In the genomic region with DNA sequence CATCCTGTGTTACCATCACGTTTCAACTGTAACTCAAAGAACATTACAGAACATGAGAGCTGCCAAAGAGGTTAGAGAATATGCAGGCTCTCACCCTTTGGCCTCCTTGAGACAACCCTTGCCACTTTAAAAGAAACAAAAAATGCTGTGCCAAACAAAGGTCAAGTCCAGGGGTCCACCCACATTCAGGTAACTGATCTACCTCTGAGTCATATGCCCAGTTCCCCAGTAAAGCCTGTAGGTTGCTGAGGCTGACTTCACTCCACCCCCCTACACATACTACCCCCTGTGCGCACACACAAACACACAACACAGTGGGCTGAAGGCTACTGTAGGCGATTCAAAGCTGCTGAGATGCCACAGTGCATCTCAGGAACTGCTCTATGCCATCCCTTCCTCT, we compare ENCODE assay signal across 9 mouse cellular contexts. TPM values are rescaled to one million over a fixed set of nuclear protein-coding genes. Genes with fewer than 3 reads are reported as not detected.
DNase-seq lines count a peak whose midpoint lies in the region; ATAC-seq and TF ChIP-seq lines count a peak whose summit lies in the region.
"Had no signal": no experiment of that assay in that cellular context is flagged by ENCODE, and none has a peak within 500 bp of the region (broad histone marks: within the 10 kb centered on the region; RNA-seq: fewer than 3 reads in every experiment).

No protein-coding gene starts in this region.

- peaks cover 14% of the 10 kb centered on the region for H3K4me1 ChIP-seq in liver, embryonic 11.5 days (replicated peaks; ENCODE audit: control insufficient read depth, insufficient read depth, low read length)
- 0 out of 2 replicates have a peak, but pooled peaks cover 7% of the 10 kb centered on the region for H3K4me1 ChIP-seq in embryonic fibroblast, embryonic 13.5 days (ENCODE audit: control insufficient read depth, insufficient read depth, low read length)
- H3K4me1 ChIP-seq in kidney, postnatal 0 days (replicated peaks; ENCODE audit: insufficient read depth, low read length) = peaks cover 9% of the 10 kb centered on the region
- peaks cover 26% of the 10 kb centered on the region for H3K4me1 ChIP-seq in neural tube, embryonic 13.5 days (replicated peaks)

- WGBS in liver, embryonic 11.5 days = 93% methylated on average over 3 of the region's 3 CpGs
- 79% methylated on average over 3 of the region's 3 CpGs for WGBS in kidney, postnatal 0 days
- WGBS in neural tube, embryonic 13.5 days = 90% methylated on average over 3 of the region's 3 CpGs

- ATAC-seq in liver, embryonic 11.5 days (replicated peaks; ENCODE audit: low FRiP score) = no peak
- ATAC-seq in kidney, postnatal 0 days (replicated peaks; ENCODE audit: low FRiP score, low read depth) = peak; percentile 54
- ATAC-seq in neural tube, embryonic 13.5 days (ENCODE audit: low read depth) = no peak

- H3K27ac ChIP-seq in liver, embryonic 11.5 days (ENCODE audit: low read depth, low read length) = no peak overlapping the region
- no peak overlapping the region for H3K27ac ChIP-seq in embryonic fibroblast, embryonic 13.5 days (ENCODE audit: insufficient read depth, low read length)
- no peak overlapping the region for H3K27ac ChIP-seq in kidney, postnatal 0 days
- H3K27ac ChIP-seq in neural tube, embryonic 13.5 days (replicated peaks) = no peak overlapping the region

- no peak for DNase-seq in liver, embryonic 11.5 days (ENCODE audit: low spot score)
- DNase-seq in liver = no peak
- DNase-seq in kidney, postnatal 0 days (ENCODE audit: low spot score) = no peak
- DNase-seq in thymus, adult 18-20 months = no peak
- DNase-seq in frontal cortex, postnatal 14 days (ENCODE audit: low spot score in 2 of 2) = no peak
- no peak for DNase-seq in right cerebral cortex, postnatal 25 days
- DNase-seq: cerebellum, adult 8-10 months had no signal

- no peaks in the 10 kb centered on the region for H3K9me3 ChIP-seq in liver, embryonic 11.5 days (ENCODE audit: control insufficient read depth, low read length)
- no peaks in the 10 kb centered on the region for H3K9me3 ChIP-seq in kidney, postnatal 0 days (replicated peaks; ENCODE audit: low read length)
- no peaks in the 10 kb centered on the region for H3K9me3 ChIP-seq in neural tube, embryonic 13.5 days

- peak overlapping the region; percentile 94 for H3K9ac ChIP-seq in liver, embryonic 11.5 days (ENCODE audit: low read depth, low read length)
- H3K9ac ChIP-seq in kidney, postnatal 0 days (ENCODE audit: low read depth, low read length) = peak overlapping the region; percentile 8; the same call in 1 of the 2 replicates
- peak overlapping the region; percentile 93 for H3K9ac ChIP-seq in neural tube, embryonic 13.5 days

- no peak for TF ChIP-seq POLR2A in embryonic fibroblast, embryonic 13.5 days (IDR thresholded peaks at IDR 0.05; ENCODE audit: low read depth, low read length)

- no peaks in the 10 kb centered on the region for H3K27me3 ChIP-seq in liver, embryonic 11.5 days (replicated peaks; ENCODE audit: control insufficient read depth, insufficient read depth, low read length)
- no peaks in the 10 kb centered on the region for H3K27me3 ChIP-seq in kidney, postnatal 0 days (ENCODE audit: insufficient read depth, low read length)
- H3K27me3 ChIP-seq in neural tube, embryonic 13.5 days = no peaks in the 10 kb centered on the region

- H3K36me3 ChIP-seq in liver, embryonic 11.5 days (ENCODE audit: control insufficient read depth, insufficient read depth, low read length) = peaks cover 56% of the 10 kb centered on the region
- H3K36me3 ChIP-seq in kidney, postnatal 0 days (ENCODE audit: insufficient read depth, low read length) = peaks cover 53% of the 10 kb centered on the region
- peaks cover 76% of the 10 kb centered on the region for H3K36me3 ChIP-seq in neural tube, embryonic 13.5 days

- peak overlapping the region; percentile 87 for H3K4me3 ChIP-seq in liver, embryonic 11.5 days (ENCODE audit: low read depth, low read length)
- peak overlapping the region; percentile 94 for H3K4me3 ChIP-seq in embryonic fibroblast, embryonic 13.5 days (ENCODE audit: insufficient read depth, low read length)
- no peak overlapping the region for H3K4me3 ChIP-seq in kidney, postnatal 0 days (replicated peaks; ENCODE audit: low read depth, low read length)
- H3K4me3 ChIP-seq in neural tube, embryonic 13.5 days = peak overlapping the region; percentile 91

- H3K4me2 ChIP-seq in liver, embryonic 11.5 days = peak overlapping the region; percentile 72
- H3K4me2 ChIP-seq in kidney, postnatal 0 days (ENCODE audit: low read length) = no peak overlapping the region
- peak overlapping the region; percentile 99 for H3K4me2 ChIP-seq in neural tube, embryonic 13.5 days

- TF ChIP-seq CTCF in embryonic fibroblast, embryonic 13.5 days (IDR thresholded peaks at IDR 0.05; ENCODE audit: borderline replicate concordance, insufficient read depth, low read length) = no peak
- TF ChIP-seq CTCF in kidney, postnatal 0 days (IDR thresholded peaks at IDR 0.05; ENCODE audit: low read depth) = no peak

RNA-seq across cellular contexts. Expression of gene Entr1, which starts 1.4 kb away (rescaled TPM):
- 94.4 and 95.7 TPM in 2 replicates for polyA plus RNA-seq in liver, embryonic 11.5 days (2014; fragmentation: Nextera tagmentation; extraction: Ambion mirVana)
- polyA plus RNA-seq in embryonic fibroblast, embryonic 13.5 days (2011; ENCODE audit: insufficient read length, low read depth, missing spikeins) = 75.7 and 76.1 TPM in 2 replicates
- 88.0 and 94.9 TPM in 2 replicates for polyA plus RNA-seq in kidney, postnatal 0 days (2015; fragmentation: Nextera tagmentation; extraction: Ambion mirVana)
- 158 and 164 TPM in 2 replicates for polyA plus RNA-seq in neural tube, embryonic 13.5 days (2015; fragmentation: Nextera tagmentation; extraction: Ambion mirVana)

RNA-seq across cellular contexts. Expression of gene Pmpca, which starts 1.4 kb away (rescaled TPM):
- 147 and 150 TPM in 2 replicates for polyA plus RNA-seq in liver, embryonic 11.5 days (2014; fragmentation: Nextera tagmentation; extraction: Ambion mirVana)
- 100 and 101 TPM in 2 replicates for polyA plus RNA-seq in embryonic fibroblast, embryonic 13.5 days (2011; ENCODE audit: insufficient read length, low read depth, missing spikeins)
- polyA plus RNA-seq in kidney, postnatal 0 days (2015; fragmentation: Nextera tagmentation; extraction: Ambion mirVana) = 74.3 and 80.9 TPM in 2 replicates
- 96.5 and 97.6 TPM in 2 replicates for polyA plus RNA-seq in neural tube, embryonic 13.5 days (2015; fragmentation: Nextera tagmentation; extraction: Ambion mirVana)

RNA-seq across cellular contexts. Expression of gene Snapc4, which starts 7.3 kb away (rescaled TPM):
- 36.4 and 41.6 TPM in 2 replicates for polyA plus RNA-seq in liver, embryonic 11.5 days (2014; fragmentation: Nextera tagmentation; extraction: Ambion mirVana)
- 17.2 and 27.4 TPM in 2 replicates for polyA plus RNA-seq in embryonic fibroblast, embryonic 13.5 days (2011; ENCODE audit: insufficient read length, low read depth, missing spikeins)
- 12.9 and 14.6 TPM in 2 replicates for polyA plus RNA-seq in kidney, postnatal 0 days (2015; fragmentation: Nextera tagmentation; extraction: Ambion mirVana)
- polyA plus RNA-seq in neural tube, embryonic 13.5 days (2015; fragmentation: Nextera tagmentation; extraction: Ambion mirVana) = 25.4 and 26.8 TPM in 2 replicates

RNA-seq across cellular contexts. Expression of gene Inpp5e, which starts 21.3 kb away (rescaled TPM):
- 17.7 and 19.2 TPM in 2 replicates for polyA plus RNA-seq in liver, embryonic 11.5 days (2014; fragmentation: Nextera tagmentation; extraction: Ambion mirVana)
- 11.6 and 17.1 TPM in 2 replicates for polyA plus RNA-seq in embryonic fibroblast, embryonic 13.5 days (2011; ENCODE audit: insufficient read length, low read depth, missing spikeins)
- 18.6 and 18.9 TPM in 2 replicates for polyA plus RNA-seq in kidney, postnatal 0 days (2015; fragmentation: Nextera tagmentation; extraction: Ambion mirVana)
- polyA plus RNA-seq in neural tube, embryonic 13.5 days (2015; fragmentation: Nextera tagmentation; extraction: Ambion mirVana) = 24.6 and 25.5 TPM in 2 replicates

RNA-seq across cellular contexts. Expression of gene Card9, which starts 27.0 kb away (rescaled TPM):
- 1.1 and 1.7 TPM in 2 replicates for polyA plus RNA-seq in liver, embryonic 11.5 days (2014; fragmentation: Nextera tagmentation; extraction: Ambion mirVana)
- polyA plus RNA-seq in embryonic fibroblast, embryonic 13.5 days (2011; ENCODE audit: insufficient read length, low read depth, missing spikeins) = not detected in 2 replicates
- polyA plus RNA-seq in kidney, postnatal 0 days (2015; fragmentation: Nextera tagmentation; extraction: Ambion mirVana) = 1.1 TPM in 2 replicates
- 1.3 and 2.0 TPM in 2 replicates for polyA plus RNA-seq in neural tube, embryonic 13.5 days (2015; fragmentation: Nextera tagmentation; extraction: Ambion mirVana)

Comparison
In these comparisons a context has a peak if more than half of its experiments do, and no peak if none do; other contexts are left out.
1. H3K9ac ChIP-seq: peak in every context shown above with its lines; median percentile 94 in liver, embryonic 11.5 days; 93 in neural tube, embryonic 13.5 days; 8 in kidney, postnatal 0 days.